In the genomic region with DNA sequence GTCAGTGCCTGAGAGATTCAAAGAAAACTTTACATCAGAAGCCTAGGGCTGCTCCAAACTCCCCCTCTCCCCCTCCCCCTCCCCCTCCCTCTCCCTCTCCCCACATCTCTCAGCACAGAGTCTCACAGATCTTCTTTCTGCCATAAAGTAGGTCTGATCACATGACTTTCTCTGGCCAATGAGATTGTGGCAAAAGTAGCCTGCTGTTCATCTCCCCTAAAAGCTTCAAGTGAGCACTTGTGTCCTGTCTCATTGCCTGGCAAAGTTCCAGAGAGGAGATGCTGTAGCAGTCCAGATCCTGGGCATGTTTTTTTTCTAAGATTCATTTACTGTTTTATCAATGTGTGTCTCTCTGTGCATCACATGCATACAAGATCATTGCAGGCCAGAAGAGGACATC, we compare ENCODE assay signal across 25 mouse cellular contexts.
DNase-seq lines count a peak whose midpoint lies in the region; ATAC-seq and TF ChIP-seq lines count a peak whose summit lies in the region.
"Had no signal": no experiment of that assay in that cellular context is flagged by ENCODE, and none has a peak within 500 bp of the region (broad histone marks: within the 10 kb centered on the region; RNA-seq: fewer than 3 reads in every experiment).

No protein-coding gene starts in this region.

- no peak overlapping the region for H3K4me3 ChIP-seq in intestine, embryonic 16.5 days (ENCODE audit: low read length)
- no peak overlapping the region for H3K4me3 ChIP-seq in intestine, postnatal 0 days (ENCODE audit: low read depth, low read length)
- no peak overlapping the region for H3K4me3 ChIP-seq in stomach, embryonic 15.5 days (replicated peaks)
- no peak overlapping the region for H3K4me3 ChIP-seq in kidney, embryonic 14.5 days (ENCODE audit: low read length)
- H3K4me3 ChIP-seq: embryonic facial prominence, embryonic 12.5 days; erythroblast, embryonic 14.5 days; forebrain, embryonic 12.5 days; hindbrain, embryonic 13.5 days had no signal

- H3K4me2 ChIP-seq in intestine, embryonic 16.5 days (ENCODE audit: low read depth, low read length): no peak overlapping the region
- no peak overlapping the region for H3K4me2 ChIP-seq in intestine, postnatal 0 days (replicated peaks; ENCODE audit: low read depth)
- H3K4me2 ChIP-seq in stomach, embryonic 15.5 days: no peak overlapping the region
- H3K4me2 ChIP-seq in kidney, embryonic 14.5 days (replicated peaks; ENCODE audit: low read depth, low read length): no peak overlapping the region
- H3K4me2 ChIP-seq: embryonic facial prominence, embryonic 12.5 days; forebrain, embryonic 12.5 days; hindbrain, embryonic 13.5 days; midbrain, embryonic 11.5 days had no signal

- H3K9ac ChIP-seq in intestine, embryonic 16.5 days (ENCODE audit: low read depth, low read length): no peak overlapping the region
- no peak overlapping the region for H3K9ac ChIP-seq in intestine, postnatal 0 days (ENCODE audit: low read depth, low read length)
- no peak overlapping the region for H3K9ac ChIP-seq in stomach, embryonic 15.5 days
- no peak overlapping the region for H3K9ac ChIP-seq in kidney, embryonic 14.5 days (ENCODE audit: low read depth, low read length)
- H3K9ac ChIP-seq: embryonic facial prominence, embryonic 12.5 days; forebrain, embryonic 12.5 days; hindbrain, embryonic 13.5 days had no signal

- ATAC-seq in intestine, embryonic 16.5 days: peak; percentile 46; the same call in 1 of the 2 replicates
- no peak for ATAC-seq in intestine, postnatal 0 days
- peak; percentile 18; the same call in 1 of the 2 replicates for ATAC-seq in stomach, embryonic 15.5 days (ENCODE audit: insufficient read depth, low FRiP score, low read depth)
- ATAC-seq in kidney, embryonic 14.5 days (ENCODE audit: low FRiP score, low TSS enrichment): no peak
- ATAC-seq: activated CD4-positive, CD25-positive, alpha-beta regulatory T cell, adult 4 months; lung, postnatal 0 days; Patski had no signal

- peak; percentile 16 for DNase-seq in embryo, embryonic 11.5 days (ENCODE audit: low read depth, low spot score)
- no peak for DNase-seq in embryo, embryonic 10.5 days (ENCODE audit: low spot score)
- peak; percentile 53 for DNase-seq in R1 (ENCODE audit: low read depth, low spot score)
- DNase-seq in adrenal gland, adult 8-10 months: no peak
- DNase-seq: adrenal gland, postnatal 10 days; cerebellum, adult 2 months; cerebellum, postnatal 25 days; heart, postnatal 36 days; kidney, adult 9 months; kidney, postnatal 25 days; layer of hippocampus, postnatal 36 days; thymus, postnatal 4 days had no signal

- peaks cover 2% of the 10 kb centered on the region; the same call in 1 of the 2 replicates for H3K4me1 ChIP-seq in intestine, embryonic 16.5 days (ENCODE audit: control insufficient read depth, insufficient read depth, low read length)
- no peaks in the 10 kb centered on the region for H3K4me1 ChIP-seq in intestine, postnatal 0 days (replicated peaks; ENCODE audit: control insufficient read depth, insufficient read depth, low read length)
- H3K4me1 ChIP-seq in stomach, embryonic 15.5 days: no peaks in the 10 kb centered on the region
- H3K4me1 ChIP-seq in kidney, embryonic 14.5 days (ENCODE audit: control insufficient read depth, insufficient read depth, low read length): no peaks in the 10 kb centered on the region
- H3K4me1 ChIP-seq: embryonic facial prominence, embryonic 12.5 days; forebrain, embryonic 12.5 days had no signal

- no peak overlapping the region for H3K27ac ChIP-seq in intestine, embryonic 16.5 days (ENCODE audit: low read length)
- no peak overlapping the region for H3K27ac ChIP-seq in intestine, postnatal 0 days (ENCODE audit: low read depth, low read length)
- no peak overlapping the region for H3K27ac ChIP-seq in stomach, embryonic 15.5 days
- no peak overlapping the region for H3K27ac ChIP-seq in kidney, embryonic 14.5 days (ENCODE audit: low read depth, low read length)
- H3K27ac ChIP-seq: embryonic facial prominence, embryonic 12.5 days; forebrain, embryonic 12.5 days; hindbrain, embryonic 13.5 days had no signal

- no peak for TF ChIP-seq CTCF in intestine, postnatal 0 days (IDR thresholded peaks at IDR 0.05; ENCODE audit: low read depth)

- 0 out of 2 replicates have a peak, but pooled peaks cover 2% of the 10 kb centered on the region for H3K27me3 ChIP-seq in intestine, embryonic 16.5 days (replicated peaks; ENCODE audit: control insufficient read depth, insufficient read depth, low read length)
- H3K27me3 ChIP-seq in intestine, postnatal 0 days (replicated peaks; ENCODE audit: control insufficient read depth, insufficient read depth, low read length): no peaks in the 10 kb centered on the region
- H3K27me3 ChIP-seq in stomach, embryonic 15.5 days (replicated peaks): no peaks in the 10 kb centered on the region
- H3K27me3 ChIP-seq in kidney, embryonic 14.5 days (ENCODE audit: control insufficient read depth, insufficient read depth, low read length): no peaks in the 10 kb centered on the region
- H3K27me3 ChIP-seq: embryonic facial prominence, embryonic 12.5 days; hindbrain, embryonic 13.5 days had no signal

- H3K36me3 ChIP-seq in intestine, embryonic 16.5 days (ENCODE audit: control insufficient read depth, insufficient read depth, low read length): no peaks in the 10 kb centered on the region
- no peaks in the 10 kb centered on the region for H3K36me3 ChIP-seq in intestine, postnatal 0 days (ENCODE audit: control insufficient read depth, insufficient read depth)
- no peaks in the 10 kb centered on the region for H3K36me3 ChIP-seq in stomach, embryonic 15.5 days
- H3K36me3 ChIP-seq in kidney, embryonic 14.5 days (ENCODE audit: control insufficient read depth, insufficient read depth, low read length): no peaks in the 10 kb centered on the region
- H3K36me3 ChIP-seq: embryonic facial prominence, embryonic 12.5 days; forebrain, embryonic 12.5 days; G1E; hindbrain, embryonic 13.5 days had no signal

- H3K9me3 ChIP-seq in intestine, embryonic 16.5 days (ENCODE audit: control insufficient read depth, low read length): no peaks in the 10 kb centered on the region
- H3K9me3 ChIP-seq in intestine, postnatal 0 days (ENCODE audit: control insufficient read depth): no peaks in the 10 kb centered on the region
- H3K9me3 ChIP-seq in stomach, embryonic 15.5 days: no peaks in the 10 kb centered on the region
- no peaks in the 10 kb centered on the region for H3K9me3 ChIP-seq in kidney, embryonic 14.5 days (ENCODE audit: control insufficient read depth, low read length)
- H3K9me3 ChIP-seq: embryonic facial prominence, embryonic 12.5 days; forebrain, embryonic 12.5 days; hindbrain, embryonic 13.5 days had no signal

Comparison
In these comparisons a context has a peak if more than half of its experiments do, and no peak if none do; other contexts are left out.
1. DNase-seq: peak in embryo, embryonic 11.5 days (single experiment) and R1 (single experiment); none in embryo, embryonic 10.5 days (single experiment) and adrenal gland, adult 8-10 months (single experiment).
2. ATAC-seq: peak in intestine, embryonic 16.5 days (single experiment) and stomach, embryonic 15.5 days (single experiment); none in intestine, postnatal 0 days (single experiment) and kidney, embryonic 14.5 days (single experiment).